Mouse (Mus musculus) lung, postnatal 36 days (tissue): Measurements from ENCODE around the gene Adig.

Experiments used
- DNase-seq: peaks from one replicate; pipeline ENCODE4 v3.0.0; 2022; ENCODE audit warnings: mixed read lengths

Adig gene

DNA sequence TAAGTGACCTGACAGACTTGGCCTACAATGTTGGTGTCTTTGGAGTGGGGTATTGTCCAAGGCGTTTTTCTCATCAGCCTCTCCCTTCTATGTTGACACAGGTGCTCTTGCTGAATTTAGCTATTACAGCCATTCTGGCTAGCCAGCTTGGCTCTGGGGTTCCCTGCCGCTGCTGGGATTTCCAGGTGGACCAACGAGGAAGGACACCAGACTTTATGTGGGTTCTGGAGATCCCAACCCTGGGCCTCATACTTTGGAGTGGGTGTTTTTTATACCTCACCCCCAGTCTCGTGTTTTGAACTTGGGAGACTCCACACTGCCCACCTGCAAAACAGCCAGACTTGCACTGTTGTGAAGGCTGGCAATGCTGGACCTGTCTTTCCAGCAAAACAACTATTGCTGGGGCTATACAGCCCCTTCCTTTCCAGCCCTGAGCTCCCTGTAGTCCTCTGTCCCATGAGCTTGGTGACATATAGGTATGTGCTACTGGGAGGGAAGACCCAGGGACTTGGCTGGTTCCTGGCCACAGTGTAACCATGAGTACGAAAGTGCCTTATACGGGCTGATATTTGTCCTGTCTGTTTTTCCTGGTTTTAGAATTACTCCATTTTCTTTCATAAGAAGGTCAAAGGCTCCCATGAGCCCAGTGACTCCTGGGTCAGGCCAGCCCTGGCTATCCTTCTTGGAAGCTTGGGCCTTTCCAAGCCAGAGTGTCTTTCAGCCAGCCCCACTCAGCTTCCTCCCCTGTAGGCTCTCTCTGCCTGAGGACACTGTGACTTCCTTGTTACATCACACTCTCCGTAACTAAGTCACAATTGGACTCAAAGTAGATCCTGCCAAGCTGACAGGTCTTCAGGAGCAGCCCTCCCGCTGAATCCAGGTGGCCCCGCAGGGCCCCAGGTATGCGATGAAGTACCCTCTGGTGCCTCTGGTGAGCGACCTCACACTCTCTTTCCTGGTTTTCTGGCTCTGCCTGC, at the start of gene Adig:
TSS of gene Adig (plus strand) at position 777 of the 977 bp plus-strand sequence.
- DNase-seq = no peak

DNA sequence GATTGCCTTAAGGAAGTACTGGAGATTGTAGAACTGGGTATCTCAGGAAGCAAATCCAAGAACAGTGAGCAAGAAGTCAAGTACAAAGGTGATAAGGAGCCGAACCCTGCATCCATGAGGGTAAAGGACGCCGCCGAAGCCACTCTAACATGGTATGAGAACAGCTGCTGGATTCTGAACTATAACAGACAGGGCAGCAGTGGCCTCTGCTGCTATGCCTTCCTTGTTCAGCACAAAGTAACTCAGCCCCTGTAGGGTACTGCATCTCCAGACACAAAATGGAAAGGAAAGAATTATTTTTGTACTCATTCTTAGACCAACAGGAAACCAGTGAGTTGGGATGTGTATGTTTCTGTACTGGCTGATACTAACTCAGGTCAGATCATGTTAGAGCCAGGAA, 46.0 kb upstream of the Adig start:
- DNase-seq = no peak

DNA sequence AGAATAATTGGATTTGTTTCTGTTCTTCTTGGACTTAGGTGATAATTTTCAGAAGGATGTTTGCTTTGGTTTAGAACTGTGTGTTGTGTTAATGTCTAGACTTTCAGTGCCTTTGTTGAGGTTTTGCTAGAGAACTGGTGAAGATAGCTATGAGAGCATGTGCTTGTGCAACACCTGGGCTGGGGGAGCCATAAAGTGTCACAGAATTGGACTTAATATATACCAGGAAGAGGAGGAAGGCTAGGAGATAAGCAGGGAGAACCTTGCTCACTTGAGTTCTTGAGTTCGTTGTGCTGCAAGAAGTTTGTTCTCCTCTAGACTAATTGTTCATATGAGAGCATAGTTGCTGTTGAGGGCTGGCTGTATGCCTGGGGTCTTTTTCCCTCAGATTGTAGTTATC, 44.8 kb upstream of the Adig start:
- no peak for DNase-seq

DNA sequence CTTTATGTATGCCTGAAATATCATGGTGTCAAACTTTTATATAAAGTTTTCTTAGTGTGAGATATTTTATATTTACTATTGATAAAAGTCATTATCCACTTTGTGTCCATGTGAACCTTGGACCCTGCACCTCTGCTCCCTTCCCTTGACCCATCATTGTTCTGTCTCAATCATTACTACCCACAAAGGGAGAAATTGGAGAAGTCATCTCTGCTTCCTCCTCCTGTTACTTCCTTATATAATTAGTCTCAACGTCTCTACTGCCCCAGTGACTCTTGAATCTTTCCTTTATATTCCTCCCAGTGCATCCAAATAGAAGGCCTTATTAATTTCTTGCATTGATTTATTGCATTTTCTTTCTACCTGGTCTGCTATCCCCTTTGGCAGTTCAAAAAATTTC, 40.0 kb upstream of the Adig start:
- DNase-seq = no peak

DNA sequence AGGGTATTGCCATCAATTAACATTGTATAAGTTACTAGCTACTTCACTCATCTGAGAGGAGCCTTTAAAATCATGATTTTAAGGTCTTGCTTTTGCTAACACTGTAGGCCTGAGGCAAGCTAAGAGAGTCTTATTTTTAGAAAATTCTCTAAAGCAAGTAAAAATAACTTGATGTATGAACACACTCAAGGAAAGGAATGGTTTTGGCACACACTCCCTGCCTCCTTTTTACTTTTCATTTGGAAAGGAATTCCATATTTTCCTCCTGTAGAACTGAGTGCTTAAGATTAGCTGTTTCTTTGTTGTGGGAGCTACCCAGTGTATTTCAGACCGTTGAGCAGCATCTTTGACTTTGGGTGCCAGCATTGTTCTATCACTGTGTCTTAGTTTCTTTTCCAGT, 28.3 kb upstream of the Adig start:
- DNase-seq = no peak

DNA sequence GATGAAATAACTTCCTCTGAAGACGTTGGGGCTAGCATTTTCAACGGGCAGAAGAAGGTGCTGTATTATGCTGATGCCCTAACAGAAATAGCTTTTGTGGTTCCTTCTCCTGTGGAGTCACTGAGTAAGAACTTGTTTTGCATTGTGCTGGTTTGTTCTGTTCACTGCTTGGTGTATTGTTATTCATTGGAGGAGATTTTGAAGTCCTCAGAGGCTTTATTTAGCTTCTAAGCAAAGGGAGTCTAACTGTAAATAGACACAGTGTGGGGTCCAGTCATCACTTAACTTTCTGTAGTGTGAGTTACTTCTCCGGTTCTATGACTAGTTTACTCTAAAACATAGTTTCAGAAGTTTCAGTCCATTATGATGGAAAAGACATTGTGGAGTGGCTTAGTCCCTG, 24.8 kb upstream of the Adig start:
- DNase-seq = no peak

DNA sequence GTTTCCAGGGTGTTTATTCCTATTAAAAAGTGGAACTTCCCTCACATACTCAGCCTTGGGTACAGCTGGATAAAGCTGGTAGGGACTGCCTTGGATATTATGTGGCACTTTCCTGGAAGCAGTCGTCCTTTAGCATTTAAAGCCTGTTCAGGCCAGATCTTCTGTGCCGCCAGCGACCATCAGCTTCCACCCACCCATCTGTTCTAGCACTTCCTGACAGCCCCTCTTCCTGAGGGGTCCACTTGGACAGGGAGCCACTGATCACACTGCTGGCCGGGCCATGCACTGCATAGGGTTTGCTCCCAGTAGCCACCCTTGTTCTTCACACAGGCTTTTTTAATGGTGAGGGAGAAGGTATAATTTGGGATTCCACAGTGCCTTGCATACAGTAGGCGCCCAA, 4.0 kb upstream of the Adig start:
- no peak for DNase-seq

DNA sequence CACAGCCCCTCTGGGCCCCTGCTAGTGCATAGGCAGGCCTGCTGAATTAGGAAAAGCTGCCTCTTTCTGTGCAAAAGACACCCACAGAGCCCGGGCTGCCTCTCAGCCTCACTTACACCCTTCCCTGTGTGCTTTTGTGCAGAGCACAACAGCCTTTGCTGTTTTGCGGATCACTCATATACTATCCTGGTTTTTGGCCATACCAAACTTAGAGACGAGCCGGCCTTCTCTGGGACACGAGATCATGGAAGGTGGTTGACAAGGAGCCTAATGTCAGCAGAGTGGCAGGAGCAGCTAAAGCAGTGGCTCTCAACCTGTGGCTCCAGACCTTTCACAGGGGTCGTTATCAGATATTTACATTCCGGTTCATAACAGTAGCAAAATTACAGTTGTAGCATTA, 814 bp downstream of the Adig start:
- DNase-seq = no peak

DNA sequence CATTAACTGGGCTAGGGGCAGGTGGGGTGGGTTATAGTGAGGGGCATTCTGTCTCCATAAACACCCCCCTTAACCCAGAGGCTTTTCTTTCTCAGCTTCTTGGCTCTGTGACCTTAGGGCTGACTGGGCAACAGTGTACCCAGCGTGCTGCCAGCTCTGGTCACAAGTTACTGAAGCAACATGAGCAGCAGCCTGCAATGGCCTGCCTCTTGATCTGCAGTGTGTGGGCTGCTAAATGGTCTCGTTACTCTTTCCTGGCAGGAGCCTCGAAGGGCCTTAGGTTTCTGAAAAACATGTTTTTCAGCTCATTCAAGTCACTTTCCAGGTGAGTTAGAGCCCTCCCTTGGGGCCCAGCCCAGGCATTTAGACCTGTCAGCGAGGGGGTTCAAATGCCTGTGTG, 1.3 kb downstream of the Adig start:
- DNase-seq = no peak

DNA sequence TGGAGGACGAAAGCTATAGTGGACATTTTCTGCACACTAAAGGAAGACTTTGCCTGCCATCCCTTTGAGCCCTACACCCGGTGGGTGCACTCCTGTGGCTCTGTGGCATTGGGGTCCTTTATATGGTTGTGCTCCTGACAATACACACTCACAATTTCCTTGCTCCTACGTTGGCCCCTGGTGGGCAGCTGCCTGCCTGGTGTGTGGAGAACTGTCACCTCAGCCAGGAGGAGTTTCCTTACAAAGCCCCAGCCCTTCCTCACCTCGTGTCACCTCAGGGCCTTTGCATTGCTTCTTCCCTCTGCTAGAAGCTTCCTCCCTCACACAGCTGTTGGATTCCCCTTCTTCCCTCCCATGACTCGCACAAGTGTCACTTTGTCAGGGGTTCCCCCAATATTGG, 4.1 kb downstream of the Adig start:
- no peak for DNase-seq

DNA sequence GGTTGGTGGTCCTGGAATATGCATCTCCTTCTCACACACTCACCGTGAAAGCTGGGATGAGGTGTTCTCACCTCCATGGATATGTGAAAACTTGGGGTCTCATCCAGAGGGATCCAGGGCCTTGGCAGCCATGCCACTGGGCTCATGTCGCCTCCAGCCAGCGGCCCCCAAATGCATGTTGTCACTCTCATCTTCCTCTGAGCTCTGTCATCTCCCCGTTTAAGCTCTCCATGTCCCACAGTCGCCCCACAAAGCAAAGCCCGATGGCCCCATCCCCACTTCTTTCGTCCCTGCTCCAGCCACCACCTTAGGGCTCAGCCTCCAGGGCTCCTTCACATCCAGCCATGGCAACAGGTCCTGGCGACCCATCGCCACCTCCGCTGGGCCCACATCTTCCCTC, 4.6 kb downstream of the Adig start:
- DNase-seq = no peak

DNA sequence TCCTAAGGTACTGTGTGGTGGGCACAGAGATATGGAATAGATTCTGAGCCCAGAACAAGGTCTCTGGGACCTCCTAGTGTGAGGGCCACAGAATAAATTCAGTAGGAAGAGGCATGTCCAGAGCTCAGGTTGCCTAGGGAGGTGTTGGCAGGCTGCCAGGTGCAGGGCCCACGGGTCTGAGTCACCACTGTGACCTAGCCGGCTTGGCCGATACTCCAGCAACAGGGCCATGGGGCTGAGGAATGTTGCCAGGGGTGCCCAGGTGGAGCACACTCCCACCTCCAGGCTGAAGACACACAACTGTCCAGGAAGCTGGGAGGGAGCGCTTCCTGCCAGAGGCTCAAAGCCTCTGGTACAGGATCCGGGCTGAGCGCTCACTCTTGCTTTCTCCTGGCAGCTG, 8.3 kb downstream of the Adig start:
- peak; percentile 84 for DNase-seq

DNA sequence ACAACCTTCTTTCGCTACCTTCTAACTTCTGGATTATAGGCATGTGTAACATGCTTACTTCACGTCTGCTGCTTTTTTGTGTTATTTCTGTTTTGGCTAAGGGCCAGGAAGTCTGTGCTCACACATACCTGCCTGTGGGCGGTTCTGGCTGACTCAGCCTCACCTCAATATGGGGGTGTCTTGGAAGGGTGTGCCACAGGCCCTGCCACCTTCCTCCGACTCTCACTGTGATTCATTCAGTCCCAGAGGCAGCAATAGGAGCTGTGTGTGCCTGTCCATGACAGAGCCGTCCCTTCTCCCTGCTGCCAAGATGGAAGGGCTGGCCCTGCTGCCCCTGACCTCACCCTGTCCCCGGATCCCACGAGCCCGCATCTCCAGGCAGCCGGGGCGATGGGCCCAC, 10.1 kb downstream of the Adig start, which contains the start of gene Arhgap40:
TSS of gene Arhgap40 (plus strand) at position 269 of the 400 bp plus-strand sequence.
- peak; percentile 23 for DNase-seq

DNA sequence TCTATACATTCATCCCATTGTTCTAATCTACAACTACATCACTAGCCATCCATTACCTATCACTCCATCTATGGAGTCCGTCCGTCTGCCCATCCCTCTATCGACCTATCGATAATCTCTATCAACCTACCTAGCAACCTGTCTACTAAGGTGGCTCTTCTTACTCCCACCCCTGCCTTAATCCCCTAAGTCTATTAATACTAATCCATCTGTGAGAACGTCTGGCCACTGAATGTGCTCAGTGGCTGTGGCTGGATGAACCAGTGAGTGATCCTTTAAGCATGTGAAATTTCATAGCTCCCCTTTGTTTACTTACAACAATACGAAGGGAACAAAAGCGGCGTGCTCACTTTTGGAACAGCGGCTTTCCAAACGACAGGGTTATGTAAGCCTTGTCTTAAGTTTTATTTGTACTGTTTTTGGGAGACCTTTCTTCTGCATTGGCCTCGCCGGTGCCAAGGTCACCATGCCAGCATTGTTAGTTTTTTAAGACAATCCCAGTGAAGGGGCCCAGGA, 11.5 kb downstream of the Adig start:
- peak; percentile 32 for DNase-seq

DNA sequence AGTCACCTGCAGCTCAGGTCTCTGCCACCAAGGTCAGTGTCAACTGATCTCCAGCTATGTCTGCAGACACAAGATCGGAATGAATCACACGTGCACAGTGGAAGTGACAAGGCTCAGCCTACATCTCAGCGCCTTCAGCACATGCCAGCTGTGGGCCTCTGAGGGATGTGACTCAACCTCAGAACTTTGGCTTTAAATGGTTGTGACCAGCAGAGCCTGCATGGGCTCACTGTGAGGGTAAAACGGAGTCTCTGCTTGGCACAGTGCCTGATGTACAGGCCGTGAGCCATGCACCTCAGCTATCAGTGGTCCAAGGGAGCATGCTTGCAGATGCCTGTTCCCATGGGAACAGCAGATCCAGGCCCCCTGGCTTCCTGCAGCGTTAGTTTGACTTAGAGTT, 16.2 kb downstream of the Adig start:
- no peak for DNase-seq

DNA sequence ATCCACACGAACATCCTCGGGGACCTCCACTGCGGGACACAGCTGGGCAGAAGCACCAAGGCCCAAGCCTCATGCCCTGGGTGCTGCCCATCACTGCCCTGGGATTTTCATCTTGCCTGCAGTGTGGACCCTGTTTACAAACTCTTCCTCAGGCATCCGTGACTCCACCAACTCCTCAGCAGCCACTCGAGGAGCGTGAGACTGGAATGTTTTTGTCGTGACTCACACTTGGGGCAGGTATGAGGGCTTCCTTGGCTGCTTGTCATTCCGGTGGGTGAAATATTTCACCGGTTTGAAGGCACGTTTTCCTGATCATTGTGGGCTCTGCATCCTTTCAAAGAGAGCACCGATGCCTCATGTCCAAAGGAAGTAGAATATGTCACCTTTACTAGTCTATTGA, 16.7 kb downstream of the Adig start:
- DNase-seq = peak; percentile 70

DNA sequence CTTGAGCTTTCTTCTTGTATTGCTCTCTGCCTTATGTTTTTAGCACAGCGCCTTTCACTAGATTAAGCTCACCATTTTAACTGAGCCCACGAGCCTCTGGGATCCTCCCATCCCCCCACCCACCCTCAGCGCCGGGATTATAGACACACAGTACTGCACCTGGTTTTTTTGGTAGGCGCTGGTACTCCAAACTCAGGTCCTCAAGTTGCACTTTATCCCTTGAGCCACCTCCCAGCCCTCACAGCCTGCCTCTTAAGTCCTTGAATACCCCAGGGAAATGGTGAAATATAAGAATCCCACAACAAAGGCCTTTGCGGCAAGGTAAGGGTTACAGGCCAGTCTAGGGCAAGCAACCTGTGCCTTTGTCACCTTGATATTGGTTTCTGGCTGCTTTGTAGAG, 17.4 kb downstream of the Adig start:
- DNase-seq = no peak

DNA sequence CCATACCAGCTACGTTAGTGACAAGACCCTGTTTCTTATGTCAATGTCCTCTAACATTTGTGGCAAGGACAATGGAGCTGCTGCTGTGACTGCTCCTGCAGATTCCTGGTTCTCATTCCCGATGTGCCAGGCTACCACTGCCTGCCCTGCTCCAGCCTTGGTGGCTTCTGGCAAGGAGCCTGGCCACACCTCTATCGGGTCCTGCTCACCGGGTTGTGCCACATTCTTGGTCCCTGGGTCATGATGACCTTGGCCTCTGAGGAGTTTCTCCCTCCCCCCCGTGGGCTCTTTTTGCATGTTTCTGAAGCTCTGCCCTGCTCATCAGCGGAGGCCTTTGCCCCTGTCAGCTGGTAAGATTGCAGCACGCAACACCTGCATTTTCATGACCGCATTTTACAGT, 20.6 kb downstream of the Adig start:
- peak; percentile 85 for DNase-seq

DNA sequence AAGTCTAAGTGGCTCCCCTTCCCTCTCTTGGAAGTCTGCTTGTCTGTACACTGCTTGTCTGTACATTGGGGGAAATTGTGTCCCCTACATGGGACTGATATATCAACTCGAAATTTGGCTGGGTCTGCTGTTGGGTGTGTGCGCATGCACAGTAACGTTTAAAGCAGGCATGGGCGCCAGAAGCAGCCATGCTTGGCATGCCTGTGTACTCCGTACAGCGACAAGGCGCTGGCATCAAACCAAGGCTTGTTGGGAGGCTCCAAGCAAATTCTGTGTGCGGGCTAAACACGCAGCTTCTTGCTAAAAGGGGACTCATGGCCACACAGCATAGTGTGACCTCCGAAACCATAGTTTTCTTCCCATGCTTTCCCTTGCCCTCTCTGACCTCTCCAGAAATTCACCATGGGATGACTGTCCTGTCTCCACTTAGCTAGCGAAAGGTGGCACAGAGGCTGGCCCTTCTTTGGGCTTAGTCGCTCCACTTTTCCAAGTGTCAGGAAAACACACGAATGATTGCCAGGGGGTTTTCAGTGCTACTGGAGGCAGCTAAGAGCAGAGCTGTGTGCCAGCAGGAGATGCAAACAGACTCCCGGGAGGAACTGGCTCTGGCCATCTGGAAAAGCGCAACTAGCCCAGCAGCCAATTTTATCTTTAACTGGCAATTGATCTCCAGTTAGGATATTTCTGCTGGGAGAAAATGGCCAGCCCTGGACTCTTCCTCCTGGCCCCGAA, 21.9 kb downstream of the Adig start:
- peak; percentile 24 for DNase-seq

DNA sequence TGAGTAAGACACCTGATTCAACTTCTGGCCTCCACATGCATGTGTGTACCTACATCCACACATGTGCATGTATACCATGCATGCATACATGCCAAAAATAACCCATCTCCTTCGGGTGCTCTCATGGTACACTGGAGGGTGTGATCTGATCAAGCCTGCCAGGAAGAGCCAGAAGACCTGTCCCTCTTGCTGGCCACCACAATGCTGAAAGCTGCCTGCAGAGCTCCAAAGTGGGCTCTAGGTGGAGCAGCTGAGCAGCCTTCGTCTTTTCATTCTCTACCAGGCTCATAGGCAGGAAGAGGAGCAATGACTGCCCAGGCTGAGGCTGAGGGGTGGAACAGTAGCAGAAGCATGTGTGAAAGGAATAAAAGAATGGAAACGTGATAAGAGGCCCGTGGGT, 31.7 kb downstream of the Adig start:
- peak; percentile 69 for DNase-seq

DNA sequence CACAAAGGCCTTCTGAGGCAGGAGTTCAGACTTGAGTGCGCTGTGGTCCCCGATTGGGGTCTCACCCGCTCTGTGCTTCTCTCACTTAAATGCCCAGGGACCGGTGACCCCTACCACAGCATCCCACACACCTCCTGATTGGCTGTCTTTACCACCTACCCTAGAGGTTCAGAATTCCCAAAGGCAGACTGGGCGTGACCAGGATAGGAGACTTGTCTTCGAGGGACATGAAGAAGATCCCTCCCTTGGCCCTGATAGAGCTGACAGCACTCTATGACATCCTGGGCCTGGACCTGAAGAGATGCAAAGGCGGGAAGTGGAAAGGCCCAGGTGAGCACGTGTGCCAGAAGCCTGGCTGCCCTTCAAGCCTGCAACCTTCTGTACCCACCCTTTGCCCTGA, 32.1 kb downstream of the Adig start:
- DNase-seq = no peak

DNA sequence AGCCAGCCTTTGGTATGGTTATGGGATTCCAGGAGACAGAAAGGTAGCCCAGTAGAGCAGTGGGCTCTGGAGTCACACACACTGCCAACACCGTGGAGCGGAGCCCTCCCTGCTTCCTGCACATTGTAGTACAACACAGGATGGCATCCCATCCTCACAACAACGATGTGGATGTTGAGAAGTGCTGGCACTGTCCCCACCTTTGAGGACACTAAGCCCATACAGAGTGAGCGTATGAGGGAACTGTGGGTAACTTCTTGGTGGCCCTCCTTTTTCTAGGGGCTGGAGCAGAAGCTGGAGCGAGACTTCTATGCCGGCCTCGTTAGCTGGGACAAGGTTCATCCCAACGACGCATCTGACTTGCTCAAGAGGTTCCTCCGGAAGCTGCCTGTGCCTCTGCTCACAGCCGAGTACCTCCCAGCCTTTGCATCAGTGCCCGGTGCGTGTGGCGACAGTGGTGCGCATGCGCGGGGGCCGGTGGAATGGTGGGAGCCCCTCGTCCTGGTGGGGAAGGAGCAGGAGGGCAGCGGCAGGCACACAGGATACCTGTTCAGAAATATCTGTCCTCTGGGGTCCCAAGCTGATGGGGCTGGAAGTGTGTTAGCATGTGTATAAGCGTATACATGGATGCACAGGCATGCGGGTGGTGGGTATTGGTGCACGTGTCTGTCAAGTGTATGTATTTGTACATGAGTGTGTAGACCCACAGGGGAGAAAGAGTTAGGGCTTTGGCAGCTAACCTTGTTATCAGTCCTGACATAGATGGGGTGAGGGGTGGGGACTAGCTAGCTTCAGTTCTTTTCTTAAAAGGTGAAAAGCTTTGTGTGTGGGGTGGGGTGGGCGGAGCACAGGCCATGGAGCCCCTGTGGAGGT, 37.3 kb downstream of the Adig start:
- DNase-seq = no peak

DNA sequence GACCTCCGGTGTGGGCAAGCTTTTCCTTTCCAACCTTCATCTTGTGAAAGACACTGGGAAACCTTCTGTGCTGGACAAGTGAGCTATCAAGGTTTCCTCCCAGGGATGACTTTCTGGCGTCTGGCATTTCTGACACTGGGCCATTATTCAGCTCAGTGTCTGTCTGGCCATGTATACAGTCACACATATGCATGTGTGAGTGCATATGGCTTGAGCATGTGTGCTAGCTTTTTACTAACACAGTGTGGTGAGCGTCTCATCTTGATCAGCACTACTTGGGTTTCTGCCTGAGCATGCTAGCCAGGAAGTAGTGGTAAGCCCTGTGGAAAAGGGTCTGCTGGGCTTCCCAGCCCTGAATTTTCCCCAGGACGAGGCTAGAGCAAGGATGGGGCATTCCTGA, 38.9 kb downstream of the Adig start:
- no peak for DNase-seq
